Mouse (Mus musculus) G1E (cell line): ENCODE results near the gene Samd8.

Experiments used
- GATA1 ChIP-seq: IDR thresholded peaks from 2 replicates; pipeline ENCODE4 v1.6.1; 2012; ENCODE audit warnings: borderline replicate concordance, low read length, inconsistent platforms, mixed read lengths
- POLR2AphosphoS5 ChIP-seq: IDR thresholded peaks from 2 replicates; pipeline ENCODE4 v1.6.1; 2012; ENCODE audit warnings: low read depth, low read length, inconsistent platforms; ENCODE audit not compliant: insufficient replicate concordance

DNA sequence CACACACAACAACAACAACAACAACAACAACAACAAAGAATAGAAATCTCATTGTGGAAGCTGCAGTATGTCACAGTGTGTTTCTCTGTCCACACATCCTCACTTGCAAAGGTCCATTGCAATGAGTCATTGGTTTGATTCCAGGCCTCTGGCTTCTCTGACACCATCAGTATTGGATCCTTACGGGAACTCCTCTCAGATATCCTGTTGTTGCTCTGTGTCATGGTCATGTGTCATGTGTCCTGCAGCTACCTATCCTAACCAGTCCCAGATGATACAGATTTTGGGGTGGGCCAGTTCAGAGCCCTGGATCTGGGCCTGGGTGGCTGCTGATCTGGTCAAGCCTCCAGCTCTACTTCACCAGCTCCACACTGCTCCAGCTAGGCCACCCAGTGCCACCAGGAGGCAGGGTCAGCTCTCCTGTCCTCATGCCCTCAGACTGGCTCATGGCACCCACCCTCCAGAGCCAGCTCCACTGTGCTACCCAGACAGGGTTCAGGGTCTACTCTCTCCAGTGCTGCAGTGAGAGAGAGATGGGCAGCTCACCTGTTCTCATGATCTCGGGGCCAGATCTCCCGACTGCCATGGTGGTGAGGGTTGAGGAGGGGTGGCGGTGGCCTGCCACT lies 70.7 kb downstream of the Samd8 start:
- TF ChIP-seq GATA1 = no peak
- TF ChIP-seq POLR2AphosphoS5 = no peak
